Mouse (Mus musculus): ENCODE measurements around the gene Sft2d2. TPM values are rescaled to one million over a fixed set of nuclear protein-coding genes. Genes with fewer than 3 reads are reported as not detected.

The Sft2d2 gene
- polyA plus RNA-seq, 1 experiment: 10.3 TPM

DNA sequence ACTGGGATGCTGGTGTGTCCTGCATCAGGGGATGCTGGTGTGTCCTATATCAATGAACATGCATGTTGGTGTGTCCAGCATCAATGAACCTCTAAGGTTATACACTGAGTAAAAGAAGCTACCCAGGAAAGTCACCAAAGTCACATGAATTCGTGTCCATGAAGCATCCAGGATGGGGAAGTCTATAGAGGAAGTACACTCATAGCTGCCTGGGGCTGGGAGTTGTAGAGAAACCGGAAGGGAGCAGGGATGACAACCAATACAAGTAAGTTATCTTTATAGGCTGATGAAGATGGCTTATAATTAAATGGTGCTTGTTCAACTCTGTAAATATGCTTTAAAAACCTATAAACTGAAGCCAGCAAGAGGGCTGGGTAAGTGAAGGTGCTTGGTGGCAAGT is 60.4 kb downstream of the Sft2d2 start:
- Histone ChIP-seq H3K4me3 (ENCODE audit: control insufficient read depth, low read depth, low read length) (no peak overlapping the region), H3K27ac (ENCODE audit: control insufficient read depth, insufficient read depth, low read depth, low read length) (no peak overlapping the region), H3K36me3 (ENCODE audit: control insufficient read depth, insufficient read depth, low read length) (no peaks in the 10 kb centered on the region), H3K27me3 (ENCODE audit: control insufficient read depth, insufficient read depth, low read length) (no peaks in the 10 kb centered on the region), H3K4me1 (ENCODE audit: control insufficient read depth, insufficient read depth, low read length) (no peaks in the 10 kb centered on the region)
- TF ChIP-seq CTCF (IDR thresholded peaks at IDR 0.05; ENCODE audit: control insufficient read depth, insufficient read depth, insufficient replicate concordance, low read depth, low read length) (no peak), POLR2A (IDR thresholded peaks at IDR 0.05; ENCODE audit: control insufficient read depth, low read depth, low read length) (no peak)

DNA sequence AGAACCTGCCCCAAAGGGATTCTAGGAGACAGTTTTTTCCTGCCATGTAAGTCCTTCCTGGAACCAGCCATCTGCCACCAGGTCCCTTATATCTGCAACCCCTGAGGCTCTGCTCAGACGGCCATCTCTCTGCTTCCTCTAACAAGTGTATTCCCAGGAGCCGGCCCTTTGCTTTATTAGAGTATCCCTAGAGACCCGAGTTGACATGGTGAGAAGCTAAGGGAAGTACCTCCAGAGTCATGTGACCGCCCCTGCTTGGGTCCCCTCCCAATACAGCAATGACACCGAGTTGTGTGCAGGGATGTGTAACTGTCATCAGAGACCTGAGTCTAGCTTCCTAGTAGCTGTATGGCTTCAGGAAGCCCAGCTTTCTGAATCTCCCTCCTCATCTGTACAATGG is 61.0 kb downstream of the Sft2d2 start:
- no peak overlapping the region for H3K27ac ChIP-seq (ENCODE audit: control insufficient read depth, insufficient read depth, low read depth, low read length)
- H3K36me3 ChIP-seq (ENCODE audit: control insufficient read depth, insufficient read depth, low read length): no peaks in the 10 kb centered on the region
- H3K4me3 ChIP-seq (ENCODE audit: control insufficient read depth, low read depth, low read length): no peak overlapping the region
- no peak for TF ChIP-seq POLR2A (IDR thresholded peaks at IDR 0.05; ENCODE audit: control insufficient read depth, low read depth, low read length)
- H3K4me1 ChIP-seq (ENCODE audit: control insufficient read depth, insufficient read depth, low read length): no peaks in the 10 kb centered on the region
- H3K27me3 ChIP-seq (ENCODE audit: control insufficient read depth, insufficient read depth, low read length): no peaks in the 10 kb centered on the region

DNA sequence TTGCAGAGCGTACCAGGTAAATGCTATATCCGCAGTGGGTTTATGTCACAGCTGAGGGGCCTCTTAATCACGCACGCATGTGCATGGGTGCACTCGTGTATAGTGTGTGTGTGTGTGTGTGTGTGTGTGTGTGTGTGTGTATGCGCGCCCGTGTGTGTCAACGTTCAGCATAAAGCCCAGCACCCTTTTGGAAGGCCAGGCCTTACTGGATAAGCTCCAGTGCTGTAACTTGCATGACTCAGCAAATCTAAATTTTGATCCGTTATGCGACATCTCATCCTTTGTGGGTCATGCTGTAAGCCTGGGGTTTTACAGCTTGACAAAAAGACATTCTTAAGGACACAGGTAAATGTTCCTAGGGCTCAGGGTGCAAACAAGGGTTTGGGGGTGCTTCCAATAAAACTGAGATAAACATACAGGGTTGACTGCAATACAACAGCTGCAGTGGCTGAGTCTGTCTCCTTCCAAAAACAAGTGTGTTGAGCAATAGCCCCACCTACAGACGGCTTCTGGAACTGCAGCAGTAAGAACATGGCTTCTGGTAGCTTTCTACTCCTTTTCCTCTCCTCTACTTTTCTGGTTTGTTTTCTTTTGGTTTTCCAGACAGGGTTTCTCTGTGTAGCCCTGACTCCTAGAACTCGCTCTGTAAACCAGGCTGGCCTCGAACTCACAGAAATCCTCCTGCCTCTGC is 61.9 kb downstream of the Sft2d2 start:
- no peak overlapping the region for H3K27ac ChIP-seq (ENCODE audit: control insufficient read depth, insufficient read depth, low read depth, low read length)
- H3K4me1 ChIP-seq (ENCODE audit: control insufficient read depth, insufficient read depth, low read length): no peaks in the 10 kb centered on the region
- no peak overlapping the region for H3K4me3 ChIP-seq (ENCODE audit: control insufficient read depth, low read depth, low read length)
- no peaks in the 10 kb centered on the region for H3K27me3 ChIP-seq (ENCODE audit: control insufficient read depth, insufficient read depth, low read length)
- TF ChIP-seq POLR2A (IDR thresholded peaks at IDR 0.05; ENCODE audit: control insufficient read depth, low read depth, low read length) (no peak), CTCF (IDR thresholded peaks at IDR 0.05; ENCODE audit: control insufficient read depth, insufficient read depth, insufficient replicate concordance, low read depth, low read length) (peak; percentile 14; the same call in 1 of the 2 replicates)
- H3K36me3 ChIP-seq (ENCODE audit: control insufficient read depth, insufficient read depth, low read length): no peaks in the 10 kb centered on the region

DNA sequence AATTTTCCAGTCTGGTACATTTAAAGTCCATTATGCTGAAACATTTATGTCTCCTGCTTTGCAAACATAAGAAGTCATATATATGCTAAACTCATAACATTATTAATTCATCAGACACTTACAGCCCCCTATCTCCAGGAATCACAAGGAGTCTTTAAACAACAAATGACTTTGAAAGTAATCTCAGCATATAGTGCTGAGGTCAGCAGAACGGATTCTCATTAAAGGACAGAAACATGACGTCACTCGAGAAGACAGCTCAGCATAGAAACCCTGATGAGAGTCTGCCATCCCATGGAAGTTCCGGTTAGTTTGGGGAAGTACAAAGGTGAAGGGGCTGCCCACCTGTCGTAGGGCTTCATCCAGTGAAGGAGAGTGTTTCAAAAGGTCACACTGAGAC is 64.7 kb downstream of the Sft2d2 start:
- TF ChIP-seq POLR2A (IDR thresholded peaks at IDR 0.05; ENCODE audit: control insufficient read depth, low read depth, low read length) (no peak), CTCF (IDR thresholded peaks at IDR 0.05; ENCODE audit: control insufficient read depth, insufficient read depth, insufficient replicate concordance, low read depth, low read length) (no peak)
- no peaks in the 10 kb centered on the region for H3K4me1 ChIP-seq (ENCODE audit: control insufficient read depth, insufficient read depth, low read length)
- H3K27me3 ChIP-seq (ENCODE audit: control insufficient read depth, insufficient read depth, low read length): no peaks in the 10 kb centered on the region
- no peaks in the 10 kb centered on the region for H3K36me3 ChIP-seq (ENCODE audit: control insufficient read depth, insufficient read depth, low read length)
- no peak overlapping the region for H3K4me3 ChIP-seq (ENCODE audit: control insufficient read depth, low read depth, low read length)
- no peak overlapping the region for H3K27ac ChIP-seq (ENCODE audit: control insufficient read depth, insufficient read depth, low read depth, low read length)

Other genes with a start within 250 kb of the Sft2d2 start
- gene Tbx19, start 33.7 kb downstream of the Sft2d2 start, polyA plus RNA-seq (2012; rRNA removed): 18.4 and 21.1 TPM in 2 replicates
- gene Tiprl, start 42.6 kb upstream of the Sft2d2 start, polyA plus RNA-seq (2012; rRNA removed): 79.5 and 84.0 TPM in 2 replicates
- gene Gpr161, start 101.4 kb upstream of the Sft2d2 start, polyA plus RNA-seq (2012; rRNA removed): 0.59 and 0.60 TPM in 2 replicates